Mouse (Mus musculus) spleen, adult 2 months (tissue): Measurements from ENCODE around the gene Shld2. TPM values are rescaled to one million over a fixed set of nuclear protein-coding genes. Genes with fewer than 3 reads are reported as not detected.

ENCODE experiments used
- DNase-seq, 2 experiments: peaks; one replicate each; pipeline versions ENCODE4 v3.0.0 to v3.0.0-alpha.2; 2012 to 2021; ENCODE audit warnings: low spot score in 2 of 2, low read depth in 1 of 2
- H3K27ac ChIP-seq: fragments of 200-500 bp; 2 replicates; pipeline ENCODE4 v1.5.1; 2012; ENCODE audit warnings: low read length, inconsistent platforms; ENCODE audit not compliant: insufficient read depth
- H3K27me3 ChIP-seq: fragments of 200-500 bp; 2 replicates; pipeline ENCODE4 v1.6.1; 2012; ENCODE audit warnings: mild to moderate bottlenecking, moderate library complexity, low read length, inconsistent platforms; ENCODE audit not compliant: control insufficient read depth, insufficient read depth
- H3K36me3 ChIP-seq: fragments of 200-500 bp; 2 replicates; pipeline ENCODE4 v1.6.1; 2012; ENCODE audit warnings: mild to moderate bottlenecking, low read length, inconsistent platforms; ENCODE audit not compliant: control insufficient read depth, insufficient read depth
- H3K4me1 ChIP-seq: fragments of 200-500 bp; 2 replicates; pipeline ENCODE4 v1.6.1; 2011; ENCODE audit warnings: inconsistent platforms; ENCODE audit not compliant: control insufficient read depth, insufficient read depth, insufficient read length
- H3K4me3 ChIP-seq: fragments of 200-500 bp; 2 replicates; pipeline ENCODE4 v1.5.1; 2011; ENCODE audit warnings: mild to moderate bottlenecking, inconsistent platforms; ENCODE audit not compliant: insufficient read depth, insufficient read length; ENCODE audit errors: extremely low read depth
- CTCF ChIP-seq: fragments of 200-500 bp; IDR thresholded peaks from 2 replicates; pipeline ENCODE4 v1.5.1; 2011; ENCODE audit warnings: mild to moderate bottlenecking, inconsistent platforms; ENCODE audit not compliant: insufficient read depth, insufficient read length, insufficient replicate concordance; ENCODE audit errors: extremely low read depth
- POLR2A ChIP-seq: fragments of 200-500 bp; IDR thresholded peaks from 2 replicates; pipeline ENCODE4 v1.6.1; 2011; ENCODE audit warnings: low read depth, low read length, inconsistent platforms
- WGBS: fragments of 180-500 bp; shearing (Covaris S2); methylation state at CpG from one replicate; pipeline ENCODE4 v1.1.7; 2018; 5-methylcytosine and 5-hydroxymethylcytosine counted together
- polyA plus RNA-seq: library from polyadenylated mRNA; depleted of rRNA; stranded (reverse); fragments of >200 nt; gene quantifications from 2 replicates; pipeline ENCODE4 v1.2.3, GENCODE M21; 2012

Shld2 gene
- polyA plus RNA-seq, 1 experiment = 2.4 TPM

DNA sequence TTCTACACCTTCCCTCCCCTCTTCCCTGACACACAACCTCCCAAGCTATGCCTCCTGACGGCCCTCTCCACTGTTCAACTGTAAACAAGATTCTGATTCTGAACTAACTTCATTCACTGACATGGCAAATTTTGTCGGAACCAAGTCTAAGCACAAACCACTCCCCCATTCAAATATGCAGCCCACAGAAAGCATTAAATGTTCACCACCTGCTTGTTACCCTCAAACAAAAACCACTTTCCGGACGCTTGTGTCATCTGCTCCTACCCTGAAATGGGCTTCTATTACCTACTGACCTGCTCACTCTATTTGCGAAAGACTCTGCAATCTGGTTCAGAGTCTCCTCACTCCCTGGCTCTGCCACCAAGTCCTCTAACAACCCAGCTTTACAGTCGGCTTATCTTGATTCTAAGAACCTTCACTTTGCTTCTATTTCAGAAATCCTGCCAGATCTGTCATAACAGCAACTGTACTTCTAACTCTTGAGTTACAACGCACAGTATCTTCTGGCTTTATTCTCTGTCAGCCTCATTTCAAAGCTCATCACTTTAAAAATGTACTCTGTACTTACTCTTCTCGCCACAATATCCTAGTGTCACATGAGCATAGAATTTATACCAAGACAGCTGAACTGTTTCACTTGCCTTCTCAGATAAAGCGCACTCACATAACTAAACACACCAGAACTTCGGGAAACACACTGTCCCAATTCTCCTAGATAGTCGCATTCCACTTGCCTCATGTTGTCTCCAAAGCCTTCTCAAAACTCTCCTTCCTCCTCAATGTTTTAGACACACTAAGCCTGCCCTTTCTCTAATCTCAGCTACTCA, 11.2 kb downstream of the Shld2 start:
- DNase-seq = no peak
- 55% methylated on average over 11 of the region's 11 CpGs for WGBS
- H3K27ac ChIP-seq = no peak overlapping the region

DNA sequence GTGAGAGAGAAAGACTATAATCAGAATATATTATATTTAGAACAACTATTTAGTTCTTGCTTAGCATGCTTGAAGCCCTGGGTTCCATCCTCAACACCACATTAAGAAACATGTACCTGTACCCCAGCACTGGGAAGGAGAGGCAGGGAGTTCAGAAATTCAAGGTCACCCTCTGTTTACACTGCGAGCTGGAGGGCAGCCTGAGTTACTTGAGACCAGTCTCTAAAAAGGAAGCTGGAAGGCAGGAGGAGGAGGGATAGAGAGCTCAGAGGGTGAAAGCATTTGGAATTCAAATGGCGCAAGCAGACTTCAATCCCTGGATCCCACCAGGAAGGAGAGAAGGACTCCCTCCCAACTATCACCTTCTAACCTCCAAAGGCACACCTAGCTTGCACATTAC, 12.7 kb downstream of the Shld2 start:
- 85% methylated on average over 2 of the region's 2 CpGs for WGBS
- H3K27me3 ChIP-seq = no peaks in the 10 kb centered on the region
- no peak for TF ChIP-seq POLR2A
- TF ChIP-seq CTCF = no peak
- no peak for DNase-seq
- no peak overlapping the region for H3K4me3 ChIP-seq
- peaks cover 4% of the 10 kb centered on the region; the same call in 1 of the 2 replicates for H3K4me1 ChIP-seq
- H3K27ac ChIP-seq = no peak overlapping the region
- H3K36me3 ChIP-seq = no peaks in the 10 kb centered on the region; the same call in 1 of the 2 replicates

More for the DNA sequence above, 11.2 kb downstream of the Shld2 start:
- Histone ChIP-seq H3K4me1 (peaks cover 4% of the 10 kb centered on the region; the same call in 1 of the 2 replicates), H3K36me3 (no peaks in the 10 kb centered on the region; the same call in 1 of the 2 replicates), H3K27me3 (no peaks in the 10 kb centered on the region), H3K4me3 (no peak overlapping the region)
- TF ChIP-seq CTCF (no peak), POLR2A (no peak)

DNA sequence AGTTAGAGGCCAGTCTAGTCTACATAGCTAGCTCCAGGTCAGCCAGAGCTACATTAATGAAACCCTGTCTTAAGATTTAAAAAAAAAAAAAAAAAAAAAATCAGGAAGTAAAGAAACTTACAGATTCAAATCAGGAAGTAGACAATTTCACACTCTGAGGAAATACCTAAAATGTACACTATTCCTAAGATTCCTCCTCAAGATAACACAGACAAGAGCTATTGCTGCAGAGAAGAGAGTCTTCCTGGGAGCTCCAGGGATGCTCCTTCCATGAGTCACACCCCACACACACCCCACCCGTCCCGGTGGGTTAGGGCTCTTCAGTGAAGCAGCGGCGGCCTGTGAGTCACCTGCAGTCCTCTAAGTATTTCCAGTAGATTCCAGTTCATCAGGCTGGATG, 13.3 kb downstream of the Shld2 start:
- WGBS = 59% methylated on average over 4 of the region's 4 CpGs
- Histone ChIP-seq H3K4me3 (no peak overlapping the region; the same call in 1 of the 2 replicates), H3K4me1 (peaks cover 4% of the 10 kb centered on the region; the same call in 1 of the 2 replicates), H3K27me3 (no peaks in the 10 kb centered on the region), H3K36me3 (no peaks in the 10 kb centered on the region), H3K27ac (peak overlapping the region; percentile 78)
- no peak for TF ChIP-seq POLR2A
- TF ChIP-seq CTCF = no peak
- DNase-seq = no peak

DNA sequence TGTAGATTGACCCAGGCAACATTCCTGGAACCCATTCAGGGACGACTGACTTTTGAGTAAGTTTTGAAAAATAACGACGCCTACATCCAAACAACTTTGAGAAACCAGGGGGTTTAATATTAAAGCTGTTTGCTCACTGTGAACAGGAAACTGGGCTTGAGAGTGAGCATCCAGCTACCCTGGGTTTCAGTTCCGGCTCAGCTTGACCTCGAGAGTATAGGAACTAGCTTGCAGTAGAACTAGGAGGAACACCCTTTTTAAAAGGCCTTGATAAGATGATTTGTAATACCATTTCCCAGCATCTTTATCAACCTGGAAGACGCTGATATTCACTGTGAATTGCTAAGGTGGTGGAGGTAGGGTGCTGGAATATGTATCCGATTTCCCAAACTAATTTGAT, 13.9 kb downstream of the Shld2 start:
- DNase-seq = peak in 1 of 2 experiments; percentile 39
- H3K36me3 ChIP-seq = no peaks in the 10 kb centered on the region
- no peaks in the 10 kb centered on the region for H3K27me3 ChIP-seq
- no peak overlapping the region for H3K4me3 ChIP-seq
- peaks cover 4% of the 10 kb centered on the region; the same call in 1 of the 2 replicates for H3K4me1 ChIP-seq
- WGBS = 50% methylated on average over 7 of the region's 7 CpGs
- H3K27ac ChIP-seq = 0 out of 2 replicates have a peak overlapping the region, but pooled peaks have one; percentile 5
- TF ChIP-seq CTCF = no peak
- TF ChIP-seq POLR2A = no peak

DNA sequence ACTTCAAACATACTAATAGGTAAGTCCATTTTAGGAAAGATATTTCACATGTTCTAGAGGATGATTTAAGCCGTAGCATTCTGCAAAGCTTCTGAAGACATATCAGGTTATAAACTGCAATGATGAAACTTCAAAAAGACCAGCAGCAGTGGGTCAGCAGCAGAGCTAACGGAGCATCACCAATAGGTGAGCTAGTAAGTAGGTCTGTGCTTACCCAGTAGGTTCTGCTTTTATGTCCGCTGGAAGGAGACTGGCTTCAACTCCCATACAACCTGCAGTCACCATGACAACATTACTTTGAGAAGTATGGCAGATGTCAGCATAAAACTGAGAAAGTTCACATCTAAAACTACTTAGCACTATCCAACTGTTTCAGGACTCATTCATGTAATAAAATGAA, 16.7 kb downstream of the Shld2 start:
- DNase-seq = no peak
- Histone ChIP-seq H3K36me3 (no peaks in the 10 kb centered on the region), H3K27me3 (no peaks in the 10 kb centered on the region), H3K27ac (no peak overlapping the region), H3K4me3 (no peak overlapping the region), H3K4me1 (peaks cover 4% of the 10 kb centered on the region; the same call in 1 of the 2 replicates)
- WGBS = 89% methylated on average over 3 of the region's 3 CpGs
- no peak for TF ChIP-seq POLR2A
- TF ChIP-seq CTCF = no peak

DNA sequence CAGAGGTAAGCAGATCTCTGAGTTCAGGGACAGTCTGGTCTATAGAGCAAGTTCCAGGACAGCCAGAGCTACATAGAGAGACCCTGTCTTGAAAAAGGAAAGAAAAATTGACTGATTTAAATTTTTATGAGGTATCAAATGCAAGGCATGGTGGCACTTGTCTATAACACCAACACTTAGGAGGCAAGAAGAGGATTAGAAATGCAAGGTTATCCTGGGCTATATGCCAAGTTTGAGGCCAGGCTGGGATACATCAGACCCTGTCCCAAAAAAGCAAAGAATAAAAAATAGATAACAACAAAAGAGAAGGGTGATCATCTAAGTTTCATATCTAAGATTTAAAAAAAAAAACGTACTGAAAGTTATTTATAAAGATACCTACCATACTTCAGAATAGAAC, 20.1 kb downstream of the Shld2 start:
- 77% methylated on average over 1 of the region's 1 CpGs for WGBS
- no peaks in the 10 kb centered on the region for H3K4me1 ChIP-seq
- no peak overlapping the region for H3K4me3 ChIP-seq
- TF ChIP-seq POLR2A (no peak), CTCF (no peak)
- DNase-seq = no peak
- H3K27ac ChIP-seq = no peak overlapping the region
- H3K36me3 ChIP-seq = no peaks in the 10 kb centered on the region
- H3K27me3 ChIP-seq = no peaks in the 10 kb centered on the region
